Mouse (Mus musculus) stomach, embryonic 14.5 days (tissue): ENCODE data around the gene Wfdc21. TPM values are rescaled to one million over a fixed set of nuclear protein-coding genes. Genes with fewer than 3 reads are reported as not detected.

Source experiments
- ATAC-seq: fragments of 200-750 bp; cut with Nextera tagmentation; 2 replicates; pipeline ENCODE4 v1.8.0; 2017; ENCODE audit warnings: low read depth, moderate TSS enrichment; ENCODE audit not compliant: insufficient number of reproducible peaks, insufficient read depth, low FRiP score
- H3K27ac ChIP-seq: fragments of 300-500 bp; sonication (generic); 2 replicates; pipeline ENCODE4 v1.5.1; 2014; ENCODE audit warnings: mild to moderate bottlenecking, low read length, moderate library complexity, mixed read lengths
- H3K27me3 ChIP-seq: fragments of 300-500 bp; sonication (generic); 2 replicates; pipeline ENCODE4 v1.6.1; 2014; ENCODE audit warnings: low read length, control low read depth, mixed read lengths; ENCODE audit not compliant: control insufficient read depth, insufficient read depth
- H3K36me3 ChIP-seq: fragments of 300-500 bp; sonication (generic); 2 replicates; pipeline ENCODE4 v1.6.1; 2014; ENCODE audit warnings: mild to moderate bottlenecking, control low read depth, low read length, moderate library complexity, mixed read lengths; ENCODE audit not compliant: control insufficient read depth, insufficient read depth
- H3K4me1 ChIP-seq: fragments of 300-500 bp; sonication (generic); 2 replicates; pipeline ENCODE4 v1.6.1; 2014; ENCODE audit warnings: low read length, control low read depth, mixed read lengths; ENCODE audit not compliant: control insufficient read depth, insufficient read depth
- H3K4me2 ChIP-seq: fragments of 300-500 bp; sonication (generic); replicated peaks from 2 replicates; pipeline ENCODE4 v1.6.1; 2014; ENCODE audit warnings: low read depth, low read length, control low read depth
- H3K4me3 ChIP-seq: fragments of 300-500 bp; sonication (generic); 2 replicates; pipeline ENCODE4 v1.5.1; 2014; ENCODE audit warnings: low read depth, low read length, control low read depth
- H3K9ac ChIP-seq: fragments of 300-500 bp; sonication (generic); replicated peaks from 2 replicates; pipeline ENCODE4 v1.6.1; 2014; ENCODE audit warnings: low read depth, mild to moderate bottlenecking, control low read depth, low read length, moderate library complexity, mixed read lengths
- H3K9me3 ChIP-seq: fragments of 300-500 bp; sonication (generic); 2 replicates; pipeline ENCODE4 v1.6.1; 2016; ENCODE audit warnings: low read depth, low read length, control low read depth; ENCODE audit not compliant: control insufficient read depth
- WGBS: fragments of 180-500 bp; shearing (Covaris S2); extraction: QIAGEN DNeasy Blood & Tissue Kit; methylation state at CpG from one replicate; pipeline ENCODE4 v1.1.7; 2014; 5-methylcytosine and 5-hydroxymethylcytosine counted together
- polyA plus RNA-seq: library from polyadenylated mRNA; unstranded; fragments of >200 nt; fragmentation: Nextera tagmentation; extraction: Ambion mirVana; gene quantifications from 2 replicates; pipeline ENCODE4 v1.2.1, GENCODE M21; 2014

Gene Wfdc21
- 1.6 TPM in 1 of 2 replicates, not detected in the other for polyA plus RNA-seq

GRCm38 (mm10) chr11:83746681-83747080 lies at the start of gene Wfdc21:
Gene Wfdc21 (plus strand): TSS chr11:83746940.
- Histone ChIP-seq H3K9me3 (no peaks in the 10 kb centered on the region), H3K36me3 (no peaks in the 10 kb centered on the region), H3K4me1 (no peaks in the 10 kb centered on the region), H3K27ac (no peak within 1 kb of the TSS), H3K9ac (no peak within 1 kb of the TSS), H3K27me3 (no peaks in the 10 kb centered on the region), H3K4me2 (no peak within 1 kb of the TSS), H3K4me3 (no peak within 1 kb of the TSS)
- 73% methylated on average over 5 of the region's 5 CpGs for WGBS
- no peak for ATAC-seq

GRCm38 (mm10) chr11:83703705-83704104 lies 43.0 kb upstream of the Wfdc21 start, which contains the start of gene Wfdc17:
Gene Wfdc17 (plus strand): TSS chr11:83703991.
- no peak for ATAC-seq
- Histone ChIP-seq H3K36me3 (no peaks in the 10 kb centered on the region), H3K27me3 (no peaks in the 10 kb centered on the region), H3K27ac (no peak within 1 kb of the TSS), H3K9ac (no peak within 1 kb of the TSS), H3K4me1 (no peaks in the 10 kb centered on the region), H3K9me3 (no peaks in the 10 kb centered on the region), H3K4me2 (no peak within 1 kb of the TSS), H3K4me3 (no peak within 1 kb of the TSS)
- WGBS = 26% methylated on average over 1 of the region's 1 CpGs

- 67% methylated on average over 4 of the region's 4 CpGs for WGBS
- Histone ChIP-seq H3K9ac (no peak within 1 kb of the TSS), H3K36me3 (no peaks in the 10 kb centered on the region), H3K9me3 (no peaks in the 10 kb centered on the region), H3K4me1 (no peaks in the 10 kb centered on the region), H3K4me3 (no peak within 1 kb of the TSS), H3K4me2 (no peak within 1 kb of the TSS), H3K27me3 (no peaks in the 10 kb centered on the region), H3K27ac (no peak within 1 kb of the TSS)
- ATAC-seq = no peak
Measured at GRCm38 (mm10) chr11:83708715-83709114, 38.0 kb upstream of the Wfdc21 start, which contains the start of gene Wfdc18. Gene Wfdc18 (plus strand): TSS chr11:83709015.

GRCm38 (mm10) chr11:83709683-83710082 lies 37.1 kb upstream of the Wfdc21 start:
- Histone ChIP-seq H3K4me1 (no peaks in the 10 kb centered on the region), H3K9me3 (no peaks in the 10 kb centered on the region), H3K4me2 (no peak overlapping the region), H3K36me3 (no peaks in the 10 kb centered on the region), H3K4me3 (no peak overlapping the region), H3K27ac (no peak overlapping the region), H3K27me3 (no peaks in the 10 kb centered on the region), H3K9ac (no peak overlapping the region)
- WGBS = 86% methylated on average over 5 of the region's 5 CpGs
- no peak for ATAC-seq

- no peak for ATAC-seq
- Histone ChIP-seq H3K27ac (no peak overlapping the region), H3K36me3 (no peaks in the 10 kb centered on the region), H3K4me3 (no peak overlapping the region), H3K9ac (no peak overlapping the region), H3K4me1 (no peaks in the 10 kb centered on the region), H3K27me3 (no peaks in the 10 kb centered on the region), H3K4me2 (no peak overlapping the region), H3K9me3 (no peaks in the 10 kb centered on the region)
- 83% methylated on average over 1 of the region's 1 CpGs for WGBS
Measured at GRCm38 (mm10) chr11:83712671-83713070, 34.1 kb upstream of the Wfdc21 start.

- Histone ChIP-seq H3K4me2 (no peak overlapping the region), H3K27me3 (no peaks in the 10 kb centered on the region), H3K4me1 (no peaks in the 10 kb centered on the region), H3K36me3 (no peaks in the 10 kb centered on the region), H3K27ac (no peak overlapping the region), H3K9ac (no peak overlapping the region), H3K4me3 (no peak overlapping the region), H3K9me3 (no peaks in the 10 kb centered on the region)
- WGBS = 79% methylated on average over 2 of the region's 2 CpGs
- no peak for ATAC-seq
Measured at GRCm38 (mm10) chr11:83713925-83714324, 32.8 kb upstream of the Wfdc21 start.

GRCm38 (mm10) chr11:83717042-83717665 lies 29.6 kb upstream of the Wfdc21 start:
- Histone ChIP-seq H3K4me3 (no peak overlapping the region), H3K9ac (no peak overlapping the region), H3K9me3 (no peaks in the 10 kb centered on the region), H3K36me3 (no peaks in the 10 kb centered on the region), H3K27ac (no peak overlapping the region), H3K27me3 (no peaks in the 10 kb centered on the region), H3K4me2 (no peak overlapping the region), H3K4me1 (no peaks in the 10 kb centered on the region)
- ATAC-seq = no peak
- WGBS = 79% methylated on average over 6 of the region's 6 CpGs

GRCm38 (mm10) chr11:83720766-83721165 lies 26.0 kb upstream of the Wfdc21 start:
- Histone ChIP-seq H3K9ac (no peak overlapping the region), H3K4me3 (no peak overlapping the region), H3K36me3 (no peaks in the 10 kb centered on the region), H3K9me3 (no peaks in the 10 kb centered on the region), H3K27me3 (no peaks in the 10 kb centered on the region), H3K4me1 (no peaks in the 10 kb centered on the region), H3K4me2 (no peak overlapping the region), H3K27ac (no peak overlapping the region)
- no peak for ATAC-seq
